Mouse (Mus musculus) right cerebral cortex, postnatal 36 days (tissue): ENCODE data around the gene Atp6v0a4.

Source experiments
- DNase-seq, 2 experiments: peaks; one replicate each; pipeline ENCODE4 v3.0.0; 2022; ENCODE audit warnings: low spot score in 2 of 2, mixed read lengths in 1 of 2

Gene Atp6v0a4

GRCm38 (mm10) chr6:38124882-38125281 is 496 bp upstream of the Atp6v0a4 start:
- DNase-seq, result no peak

GRCm38 (mm10) chr6:38123471-38124206 is 747 bp downstream of the Atp6v0a4 start:
- no peak for DNase-seq

GRCm38 (mm10) chr6:38122791-38123190 is 1.6 kb downstream of the Atp6v0a4 start:
- no peak for DNase-seq

- no peak for DNase-seq
These were observed 2.5 kb downstream of the Atp6v0a4 start for GRCm38 (mm10) chr6:38121843-38122242.

GRCm38 (mm10) chr6:38120681-38121371 is 3.6 kb downstream of the Atp6v0a4 start:
- DNase-seq, result no peak

GRCm38 (mm10) chr6:38118341-38118740 is 6.0 kb downstream of the Atp6v0a4 start:
- no peak for DNase-seq

- DNase-seq, result peak in 1 of 2 experiments; percentile 40
These were observed 8.1 kb downstream of the Atp6v0a4 start for GRCm38 (mm10) chr6:38116107-38116770.

- DNase-seq, result no peak
These were observed 13.5 kb downstream of the Atp6v0a4 start for GRCm38 (mm10) chr6:38110859-38111258.

- DNase-seq, result no peak
These were observed 14.5 kb downstream of the Atp6v0a4 start for GRCm38 (mm10) chr6:38109871-38110270.

GRCm38 (mm10) chr6:38109160-38109795 is 15.1 kb downstream of the Atp6v0a4 start, which contains the start of gene Tmem213:
Tmem213 (plus strand) TSS chr6:38109255.
- DNase-seq, result no peak

- no peak for DNase-seq
These were observed 15.9 kb downstream of the Atp6v0a4 start for GRCm38 (mm10) chr6:38108449-38108848.

GRCm38 (mm10) chr6:38105924-38106323 is 18.5 kb downstream of the Atp6v0a4 start:
- no peak for DNase-seq

- DNase-seq, result no peak
These were observed 20.6 kb downstream of the Atp6v0a4 start for GRCm38 (mm10) chr6:38103775-38104174.

GRCm38 (mm10) chr6:38102216-38102795 is 22.1 kb downstream of the Atp6v0a4 start:
- DNase-seq, result no peak

- DNase-seq, result no peak
These were observed 27.4 kb downstream of the Atp6v0a4 start for GRCm38 (mm10) chr6:38096961-38097370.

- DNase-seq, result no peak
These were observed 29.7 kb downstream of the Atp6v0a4 start for GRCm38 (mm10) chr6:38094701-38095100.

GRCm38 (mm10) chr6:38092539-38092938 is 31.8 kb downstream of the Atp6v0a4 start:
- DNase-seq, result no peak

- DNase-seq, result no peak
These were observed 37.0 kb downstream of the Atp6v0a4 start for GRCm38 (mm10) chr6:38087242-38088026.

GRCm38 (mm10) chr6:38083204-38083603 is 41.2 kb downstream of the Atp6v0a4 start:
- no peak for DNase-seq

- no peak for DNase-seq
These were observed 42.6 kb downstream of the Atp6v0a4 start for GRCm38 (mm10) chr6:38081727-38082341.
